Mouse (Mus musculus) heart, embryonic 14.5 days (tissue): ENCODE results near the gene Polr3gl. TPM values are rescaled to one million over a fixed set of nuclear protein-coding genes. Genes with fewer than 3 reads are reported as not detected.

ENCODE experiments used
- ATAC-seq: fragments of 200-750 bp; cut with Nextera tagmentation; 2 replicates; pipeline ENCODE4 v1.8.0; 2017; ENCODE audit warnings: low read depth, moderate TSS enrichment; ENCODE audit not compliant: insufficient number of reproducible peaks, insufficient read depth, low FRiP score
- H3K27ac ChIP-seq, 2 experiments: fragments of 200-500 bp in 1 of 2; fragments of 300-500 bp in 1 of 2; sonication (generic) in 1 of 2; replicated peaks in 1 of 2; 2 replicates each; pipeline ENCODE4 v1.5.1; 2012 to 2014; ENCODE audit warnings: low read depth in 2 of 2, low read length in 2 of 2, control low read depth in 1 of 2, mild to moderate bottlenecking in 1 of 2, mixed read lengths in 1 of 2; ENCODE audit not compliant: control insufficient read depth in 1 of 2, insufficient read depth in 1 of 2
- H3K27me3 ChIP-seq: fragments of 300-500 bp; sonication (generic); 2 replicates; pipeline ENCODE4 v1.6.1; 2014; ENCODE audit warnings: mild to moderate bottlenecking, low read length, control low read depth; ENCODE audit not compliant: control insufficient read depth, insufficient read depth
- H3K36me3 ChIP-seq: fragments of 300-500 bp; sonication (generic); 2 replicates; pipeline ENCODE4 v1.6.1; 2014; ENCODE audit warnings: mild to moderate bottlenecking, control low read depth, low read length, mixed read lengths; ENCODE audit not compliant: control insufficient read depth, insufficient read depth
- H3K4me1 ChIP-seq, 2 experiments: fragments of 200-500 bp in 1 of 2; fragments of 300-500 bp in 1 of 2; sonication (generic) in 1 of 2; 2 replicates each; pipeline ENCODE4 v1.6.1; 2012 to 2014; ENCODE audit warnings: low read length in 2 of 2, control low read depth in 1 of 2, mixed read lengths in 1 of 2; ENCODE audit not compliant: control insufficient read depth in 2 of 2, insufficient read depth in 2 of 2
- H3K4me2 ChIP-seq: fragments of 300-500 bp; sonication (generic); 2 replicates; pipeline ENCODE4 v1.6.1; 2014; ENCODE audit warnings: mild to moderate bottlenecking, low read length
- H3K4me3 ChIP-seq, 2 experiments: fragments of 200-500 bp in 1 of 2; fragments of 300-500 bp in 1 of 2; sonication (generic) in 1 of 2; 2 replicates each; pipeline ENCODE4 v1.5.1; 2012 to 2014; ENCODE audit warnings: low read length in 2 of 2, mild to moderate bottlenecking in 2 of 2, control low read depth in 1 of 2, low read depth in 1 of 2, moderate library complexity in 1 of 2; ENCODE audit not compliant: control insufficient read depth in 1 of 2, insufficient read depth in 1 of 2
- H3K9ac ChIP-seq: fragments of 300-500 bp; sonication (generic); 2 replicates; pipeline ENCODE4 v1.6.1; 2014; ENCODE audit warnings: mild to moderate bottlenecking, low read length
- H3K9me3 ChIP-seq: fragments of 300-500 bp; sonication (generic); 2 replicates; pipeline ENCODE4 v1.6.1; 2016; ENCODE audit warnings: low read length, control low read depth; ENCODE audit not compliant: control insufficient read depth
- WGBS: fragments of 180-500 bp; shearing (Covaris S2); extraction: QIAGEN DNeasy Blood & Tissue Kit; methylation state at CpG from one replicate; pipeline ENCODE4 v1.1.7; 2014; 5-methylcytosine and 5-hydroxymethylcytosine counted together
- polyA plus RNA-seq: library from polyadenylated mRNA; unstranded; fragments of >200 nt; fragmentation: Nextera tagmentation; extraction: Ambion mirVana; gene quantifications from 2 replicates; pipeline ENCODE4 v1.2.1, GENCODE M21; 2014

Polr3gl gene
- polyA plus RNA-seq, 1 experiment from 2014 or later = 28.7 TPM

DNA sequence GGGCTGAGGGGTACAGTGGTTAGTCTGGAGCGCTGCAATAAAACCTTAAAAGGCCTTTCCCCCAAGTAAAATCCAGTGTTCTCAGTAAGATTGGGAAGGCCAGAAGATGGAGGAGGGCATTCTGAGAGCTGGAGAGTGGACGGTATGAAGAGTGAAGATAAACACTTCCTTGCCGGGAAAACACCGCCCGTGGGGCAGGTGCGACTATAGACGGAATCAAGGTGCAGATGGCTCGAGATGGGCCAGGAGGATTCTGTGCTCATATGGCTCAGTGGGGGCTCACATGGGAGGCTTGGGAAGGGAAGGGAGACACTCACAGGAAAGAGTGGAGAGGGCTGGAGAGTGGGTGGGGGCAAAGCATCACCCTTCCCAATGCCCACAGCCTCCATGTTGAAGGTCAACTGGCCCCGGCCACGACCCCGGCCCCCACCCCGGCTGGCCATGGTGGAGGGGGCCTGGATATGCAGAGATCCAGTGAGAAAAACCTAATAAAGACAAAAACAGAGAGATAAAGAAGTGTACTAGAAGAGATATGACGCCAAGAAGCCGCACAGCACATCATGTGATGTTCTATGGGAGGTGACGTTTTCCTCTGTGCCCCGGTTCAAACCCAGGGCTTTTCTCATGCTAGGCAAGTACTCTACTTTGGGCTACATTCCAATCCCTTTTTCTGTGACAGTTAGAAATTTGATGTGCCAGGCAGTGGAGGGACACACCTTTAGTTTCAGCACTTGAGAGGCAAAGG lies 12.0 kb downstream of the Polr3gl start:
- whole genome bisulfite sequencing = 77% methylated on average over 16 of the region's 16 CpGs
- Histone ChIP-seq H3K27ac (no peak overlapping the region), H3K4me1 (peaks cover 15 to 31% of the 10 kb centered on the region in 2 experiments), H3K36me3 (no peaks in the 10 kb centered on the region), H3K27me3 (no peaks in the 10 kb centered on the region), H3K4me2 (no peak overlapping the region), H3K9me3 (no peaks in the 10 kb centered on the region), H3K9ac (no peak overlapping the region; the same call in 1 of the 2 replicates), H3K4me3 (no peak overlapping the region)
- no peak for ATAC-seq

- Histone ChIP-seq H3K9me3 (no peaks in the 10 kb centered on the region), H3K36me3 (no peaks in the 10 kb centered on the region), H3K27ac (no peak overlapping the region), H3K4me1 (peaks cover 21 to 35% of the 10 kb centered on the region in 2 experiments), H3K27me3 (no peaks in the 10 kb centered on the region), H3K4me2 (no peak overlapping the region), H3K4me3 (no peak overlapping the region), H3K9ac (no peak overlapping the region; the same call in 1 of the 2 replicates)
- ATAC-seq = no peak
- 56% methylated on average over 6 of the region's 6 CpGs for WGBS
Observed at GRCm38 (mm10) chr3:96581141-96581540, 12.8 kb downstream of the Polr3gl start.

- Histone ChIP-seq H3K27me3 (no peaks in the 10 kb centered on the region), H3K9ac (peak overlapping the region; percentile 68), H3K27ac (peak overlapping the region; percentile 19 to 34; a peak in 1 of 4 replicates), H3K4me3 (peak overlapping the region; percentile 20 to 29; a peak in 3 of 4 replicates), H3K9me3 (no peaks in the 10 kb centered on the region), H3K36me3 (no peaks in the 10 kb centered on the region), H3K4me2 (peak overlapping the region; percentile 63), H3K4me1 (peaks cover 29 to 47% of the 10 kb centered on the region in 2 experiments)
- peak; percentile 10; the same call in 1 of the 2 replicates for ATAC-seq
- WGBS = 9% methylated on average over 16 of the region's 16 CpGs
Observed at GRCm38 (mm10) chr3:96579885-96580454, 14.0 kb downstream of the Polr3gl start.

DNA sequence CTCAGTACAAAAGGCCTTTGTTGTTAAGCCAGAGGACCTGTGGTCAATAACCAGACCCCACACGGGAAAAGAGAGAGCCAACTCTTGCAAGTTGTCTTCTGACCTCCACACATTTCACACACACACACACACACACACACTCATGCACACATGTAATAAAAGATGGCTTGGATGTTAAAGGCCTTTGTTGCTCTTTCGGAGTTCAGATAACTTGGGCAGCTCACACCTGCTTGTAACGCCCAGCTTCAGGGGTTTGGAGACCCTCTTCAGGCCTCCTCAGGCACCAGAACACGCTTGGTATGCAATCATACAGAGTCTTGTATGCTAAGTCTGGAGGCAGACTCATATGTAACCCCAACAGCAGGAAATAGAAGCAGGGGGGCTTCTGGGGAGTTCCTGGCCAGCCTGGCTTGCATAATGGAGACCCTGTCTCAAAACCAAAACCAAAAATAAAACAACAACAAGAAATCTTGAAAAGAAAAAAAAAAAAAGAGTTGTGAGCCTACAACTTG lies 14.7 kb downstream of the Polr3gl start:
- Histone ChIP-seq H3K27ac (peak overlapping the region in 1 of 2 experiments; percentile 25; a peak in 2 of 4 replicates), H3K27me3 (no peaks in the 10 kb centered on the region), H3K4me3 (no peak overlapping the region), H3K9ac (peak overlapping the region; percentile 19; the same call in 1 of the 2 replicates), H3K9me3 (no peaks in the 10 kb centered on the region), H3K4me2 (no peak overlapping the region), H3K36me3 (no peaks in the 10 kb centered on the region), H3K4me1 (peaks cover 31 to 51% of the 10 kb centered on the region in 2 experiments)
- 79% methylated on average over 4 of the region's 4 CpGs for WGBS
- ATAC-seq = no peak

DNA sequence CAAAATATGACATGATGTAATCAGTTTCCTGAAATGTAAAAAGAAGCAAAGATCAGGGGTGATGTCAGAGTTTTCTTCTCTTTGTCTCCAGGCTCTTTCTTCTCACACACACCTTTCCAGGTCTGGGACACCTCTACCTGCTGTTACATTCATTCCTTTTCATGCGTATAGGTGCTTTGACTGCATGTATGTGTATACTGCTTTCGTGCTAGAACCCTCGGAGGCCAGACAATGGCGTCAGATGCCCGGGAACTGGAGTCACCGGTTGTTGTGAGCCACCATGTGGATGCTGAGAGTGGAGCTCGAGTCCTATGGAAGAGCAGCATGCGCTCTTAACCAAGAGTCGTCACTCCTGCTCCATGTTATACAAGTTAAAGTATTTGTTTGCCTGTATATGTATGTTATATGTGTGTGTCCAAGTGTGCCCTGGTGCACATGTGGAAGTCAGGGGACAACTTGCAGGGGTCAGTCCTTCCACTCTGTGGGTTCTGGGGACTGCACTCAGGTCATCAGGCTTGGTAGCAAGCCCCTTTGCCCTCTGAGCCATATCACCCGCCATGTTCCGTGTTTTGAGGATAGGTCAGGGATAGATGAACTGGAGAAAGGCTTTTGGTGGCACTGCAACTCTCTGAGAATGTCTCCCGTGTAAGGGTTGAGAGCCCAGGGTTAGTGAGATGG lies 15.3 kb downstream of the Polr3gl start:
- no peaks in the 10 kb centered on the region for H3K27me3 ChIP-seq
- no peak overlapping the region for H3K4me3 ChIP-seq
- WGBS = 75% methylated on average over 12 of the region's 12 CpGs
- no peaks in the 10 kb centered on the region for H3K9me3 ChIP-seq
- peak overlapping the region in 1 of 2 experiments; percentile 25; a peak in 3 of 4 replicates for H3K27ac ChIP-seq
- no peak overlapping the region for H3K4me2 ChIP-seq
- ATAC-seq = no peak
- H3K9ac ChIP-seq = peak overlapping the region; percentile 19; the same call in 1 of the 2 replicates
- peaks cover 36 to 57% of the 10 kb centered on the region in 2 experiments for H3K4me1 ChIP-seq
- no peaks in the 10 kb centered on the region for H3K36me3 ChIP-seq

DNA sequence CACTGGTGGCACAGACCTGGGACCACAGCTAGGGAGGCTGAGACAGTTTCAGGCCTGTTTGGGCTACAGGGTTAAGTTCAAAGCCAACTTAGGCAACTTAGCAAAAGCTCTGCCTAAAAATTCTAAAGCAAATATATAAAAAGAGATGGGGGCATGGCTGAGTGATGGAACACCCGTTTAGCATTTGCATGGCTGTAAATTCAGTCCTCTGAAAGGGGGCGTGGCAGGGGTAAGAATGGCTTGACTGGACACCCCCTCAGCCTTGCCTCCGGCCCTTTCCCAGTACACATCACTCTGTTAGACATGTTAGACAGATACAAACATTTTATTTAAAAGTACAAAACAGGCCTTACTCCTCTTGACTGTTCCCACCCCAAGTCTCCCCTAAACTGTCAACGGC lies 16.4 kb downstream of the Polr3gl start:
- no peak for ATAC-seq
- Histone ChIP-seq H3K9me3 (no peaks in the 10 kb centered on the region), H3K4me3 (peak overlapping the region in 1 of 2 experiments; percentile 28; a peak in 1 of 4 replicates), H3K27ac (peak overlapping the region; percentile 100), H3K4me2 (peak overlapping the region; percentile 61), H3K36me3 (no peaks in the 10 kb centered on the region), H3K4me1 (peaks cover 36 to 65% of the 10 kb centered on the region in 2 experiments), H3K27me3 (no peaks in the 10 kb centered on the region), H3K9ac (peak overlapping the region; percentile 65)
- 61% methylated on average over 4 of the region's 4 CpGs for WGBS
